Mouse (Mus musculus) liver, adult 10 weeks (tissue): ENCODE data around the gene Olfr796. TPM values are rescaled to one million over a fixed set of nuclear protein-coding genes. Genes with fewer than 3 reads are reported as not detected.

Experiments used
- polyA plus RNA-seq: library from polyadenylated mRNA; stranded (reverse); fragments of 350-450 nt; fragmentation: Illumina TruSeq; extraction: RNeasy Lipid Tissue Mini Kit (QIAGEN cat#74804); gene quantifications from one replicate; pipeline ENCODE4 v1.2.3, GENCODE M21; 2014; ENCODE audit warnings: low read depth, low replicate concordance

Gene Olfr796
- not detected for polyA plus RNA-seq

DNA sequence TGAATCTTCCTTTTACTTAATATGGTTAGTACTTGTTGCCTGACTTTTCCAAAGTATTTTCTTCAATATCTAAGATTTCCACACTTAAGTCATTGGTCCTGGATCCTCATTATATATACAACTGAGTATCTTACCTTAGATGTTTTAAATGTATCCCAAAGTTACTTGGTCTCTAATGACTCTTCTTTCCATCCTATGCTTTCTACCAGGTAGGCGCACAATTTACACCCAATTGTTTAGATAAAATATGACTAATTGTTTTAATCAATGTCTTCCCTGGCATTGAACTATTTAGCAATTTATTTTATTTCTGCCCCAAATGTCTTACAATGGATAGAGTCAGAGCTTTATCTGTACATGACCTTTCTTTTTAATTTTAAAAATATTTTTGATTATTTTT lies at the start of gene Olfr796:
Olfr796 (minus strand) TSS at position 101 of the 400 bp plus-strand sequence.

DNA sequence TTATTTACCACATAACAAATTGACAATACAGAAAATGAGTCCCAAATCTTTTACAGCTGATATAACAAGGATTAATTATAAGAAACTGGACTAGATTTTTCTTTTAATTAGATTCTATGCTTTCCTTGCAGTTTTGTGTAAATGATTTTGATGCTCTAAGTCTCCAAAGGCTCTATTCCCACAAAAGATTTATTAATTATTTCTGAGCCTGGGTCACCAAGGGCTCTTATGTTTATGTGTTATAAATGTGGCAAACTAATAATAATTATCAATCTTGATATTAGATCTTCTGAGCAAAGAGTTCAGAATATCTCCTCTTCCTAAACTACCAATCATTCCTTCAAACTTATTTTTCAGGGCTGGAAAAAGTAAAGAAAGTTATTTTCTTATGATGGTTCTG lies 45.0 kb upstream of the Olfr796 start, which contains the start of gene Olfr800:
Olfr800 (plus strand) TSS at position 301 of the 400 bp plus-strand sequence.

DNA sequence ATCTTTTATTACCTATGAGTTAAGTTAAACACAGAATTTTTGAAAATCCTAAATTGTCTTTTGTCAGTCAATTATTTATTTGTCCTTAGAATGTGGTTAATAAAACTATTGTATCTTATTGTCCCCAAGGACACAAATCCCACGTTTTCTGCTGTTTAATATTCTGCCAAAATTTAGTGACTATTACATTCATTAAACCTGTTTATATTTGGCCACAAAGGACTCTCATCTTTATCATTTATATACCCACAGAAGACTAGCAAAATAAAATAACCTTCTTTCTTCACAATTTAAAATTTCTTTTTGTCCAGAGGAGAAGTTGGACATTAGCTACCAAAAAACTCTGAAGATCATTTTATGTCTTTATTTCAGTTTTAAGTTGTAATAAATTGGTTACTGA lies 24.8 kb upstream of the Olfr796 start, which contains the start of gene Olfr799:
Olfr799 (plus strand) TSS at position 301 of the 400 bp plus-strand sequence.

DNA sequence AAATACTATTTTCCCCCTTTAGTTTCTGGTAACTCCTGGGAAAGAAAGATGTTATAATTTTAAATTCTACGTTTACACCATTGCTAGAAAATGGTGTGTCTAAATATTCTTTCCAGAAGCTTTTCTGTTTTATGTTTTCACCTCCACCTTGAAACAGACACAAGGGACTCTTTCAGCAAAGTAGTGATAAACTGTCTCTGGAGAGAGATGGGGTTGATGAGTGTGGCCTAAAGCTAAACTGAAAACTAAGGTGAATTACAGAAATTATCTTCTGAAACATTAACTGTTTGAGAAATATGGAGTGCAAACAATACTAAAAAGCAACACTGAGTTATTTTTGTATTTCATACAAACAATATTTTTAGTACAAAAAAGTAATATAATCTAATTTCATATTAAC lies 15.5 kb upstream of the Olfr796 start, which contains the start of gene Olfr798:
Olfr798 (minus strand) TSS at position 101 of the 400 bp plus-strand sequence.

DNA sequence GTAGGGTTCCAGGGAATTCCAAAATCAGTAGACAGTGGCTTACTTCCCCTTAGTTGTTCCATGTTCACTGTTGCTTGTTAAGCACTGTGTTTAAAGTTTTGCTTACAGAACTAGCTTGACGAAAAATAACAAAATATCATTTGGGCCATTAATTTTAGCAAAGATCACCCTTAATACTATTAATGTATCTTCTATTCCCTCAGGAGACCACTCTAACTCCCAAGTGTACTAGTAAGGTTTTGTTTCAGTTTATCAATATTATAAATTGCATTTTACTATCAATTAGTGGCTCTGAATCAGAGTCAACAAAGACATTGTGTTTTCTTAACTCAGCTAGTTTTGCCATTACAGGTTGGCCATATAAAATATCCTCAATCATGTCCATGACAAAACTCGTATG lies 45.0 kb downstream of the Olfr796 start, which contains the start of gene Olfr794:
Olfr794 (plus strand) TSS at position 301 of the 400 bp plus-strand sequence.

Other genes starting within 250 kb of the Olfr796 start
- gene Olfr784, start 228.5 kb downstream of the Olfr796 start, polyA plus RNA-seq, result not detected
- gene Olfr785, start 207.1 kb downstream of the Olfr796 start, polyA plus RNA-seq, result not detected
- not detected for gene Olfr786, start 185.3 kb downstream of the Olfr796 start, polyA plus RNA-seq
- not detected for gene Olfr787, start 150.7 kb downstream of the Olfr796 start, polyA plus RNA-seq
- not detected for gene Olfr788, start 141.6 kb downstream of the Olfr796 start, polyA plus RNA-seq
- not detected for gene Olfr789, start 127.8 kb downstream of the Olfr796 start, polyA plus RNA-seq
- gene Olfr790, start 114.1 kb downstream of the Olfr796 start, polyA plus RNA-seq, result not detected
- not detected for gene Olfr791, start 90.8 kb downstream of the Olfr796 start, polyA plus RNA-seq
- gene Olfr792, start 73.4 kb downstream of the Olfr796 start, polyA plus RNA-seq, result not detected
- not detected for gene Olfr794, start 44.9 kb downstream of the Olfr796 start, polyA plus RNA-seq
- gene Olfr798, start 15.4 kb upstream of the Olfr796 start, polyA plus RNA-seq, result not detected
- gene Olfr799, start 24.9 kb upstream of the Olfr796 start, polyA plus RNA-seq, result not detected
- not detected for gene Olfr800, start 45.1 kb upstream of the Olfr796 start, polyA plus RNA-seq
- not detected for gene Olfr801, start 61.3 kb upstream of the Olfr796 start, polyA plus RNA-seq
- not detected for gene Olfr802, start 75.6 kb upstream of the Olfr796 start, polyA plus RNA-seq
- gene Olfr803, start 81.7 kb upstream of the Olfr796 start, polyA plus RNA-seq, result not detected
- gene Olfr804, start 90.6 kb upstream of the Olfr796 start, polyA plus RNA-seq, result not detected
- gene Olfr805, start 116.8 kb upstream of the Olfr796 start, polyA plus RNA-seq, result not detected
- not detected for gene Olfr806, start 129.4 kb upstream of the Olfr796 start, polyA plus RNA-seq
- gene Olfr807, start 145.2 kb upstream of the Olfr796 start, polyA plus RNA-seq, result not detected
- gene Olfr808, start 152.9 kb upstream of the Olfr796 start, polyA plus RNA-seq, result not detected
- gene Olfr809, start 162.1 kb upstream of the Olfr796 start, polyA plus RNA-seq, result not detected
- not detected for gene Olfr810, start 182.3 kb upstream of the Olfr796 start, polyA plus RNA-seq
- gene Olfr811, start 191.8 kb upstream of the Olfr796 start, polyA plus RNA-seq, result not detected
- gene Olfr812, start 233.5 kb upstream of the Olfr796 start, polyA plus RNA-seq, result not detected
- gene Olfr813, start 242.8 kb upstream of the Olfr796 start, polyA plus RNA-seq, result not detected